Mouse (Mus musculus) megakaryocyte-erythroid progenitor cell, adult 5-6 weeks (primary cell): ENCODE data around the gene Taar7f. TPM values are rescaled to one million over a fixed set of nuclear protein-coding genes. Genes with fewer than 3 reads are reported as not detected.
"Not testable (repeated sequence)": the region's sequence is repeated elsewhere in the genome, so short reads cannot be mapped to it uniquely, and the experiment has no call there.

ENCODE experiments used
- ATAC-seq: replicated peaks from 2 replicates; pipeline ENCODE4 v1.8.0; 2016; ENCODE audit warnings: mild to moderate bottlenecking, inconsistent platforms; ENCODE audit not compliant: severe bottlenecking, poor library complexity, low FRiP score, low TSS enrichment
- total RNA-seq, 2 experiments: library from RNA; stranded (forward) in 1 of 2; stranded (reverse) in 1 of 2; fragments of 200-1000, 215-1000 nt in 1 of 2; fragments of >200 nt in 1 of 2; fragmentation: Nextera tagmentation in 1 of 2; gene quantifications; 2 replicates each; pipeline ENCODE4 v1.2.3; 2014 to 2017

The Taar7f gene
- total RNA-seq (2014; fragmentation: Nextera tagmentation) (not detected in 2 replicates), total RNA-seq (2017) (not detected in 2 replicates)

- no peak for ATAC-seq
Measured at GRCm38 (mm10) chr10:24049210-24049609, at the start of gene Taar7f. Gene Taar7f (plus strand): TSS chr10:24049510.

GRCm38 (mm10) chr10:23999639-24000038 lies 49.7 kb upstream of the Taar7f start, which contains the start of gene Taar7b:
Gene Taar7b (plus strand): TSS chr10:23999939.
- ATAC-seq: no peak

- ATAC-seq: no peak
Measured at GRCm38 (mm10) chr10:24006442-24006841, 42.9 kb upstream of the Taar7f start.

- peak; percentile 97 for ATAC-seq
Measured at GRCm38 (mm10) chr10:24007034-24007433, 42.3 kb upstream of the Taar7f start.

- peak; percentile 50 for ATAC-seq
Measured at GRCm38 (mm10) chr10:24008143-24008542, 41.2 kb upstream of the Taar7f start.

- ATAC-seq: no peak
Measured at GRCm38 (mm10) chr10:24026922-24027321, 22.4 kb upstream of the Taar7f start, which contains the start of gene Taar7d. Gene Taar7d (plus strand): TSS chr10:24027222.

- no peak for ATAC-seq
Measured at GRCm38 (mm10) chr10:24031347-24031746, 18.0 kb upstream of the Taar7f start.

GRCm38 (mm10) chr10:24037314-24037713 lies 12.0 kb upstream of the Taar7f start, which contains the start of gene Taar7e:
Gene Taar7e (plus strand): TSS chr10:24037614.
- ATAC-seq: no peak

GRCm38 (mm10) chr10:24040120-24040869 lies 9.0 kb upstream of the Taar7f start:
- ATAC-seq: peak; percentile 98

GRCm38 (mm10) chr10:24052039-24052438 lies 2.7 kb downstream of the Taar7f start:
- peak; percentile 98 for ATAC-seq

GRCm38 (mm10) chr10:24058986-24059385 lies 9.7 kb downstream of the Taar7f start:
- no peak for ATAC-seq

GRCm38 (mm10) chr10:24074751-24075150 lies 25.4 kb downstream of the Taar7f start:
- not testable (repeated sequence) for ATAC-seq

GRCm38 (mm10) chr10:24076200-24076599 lies 26.9 kb downstream of the Taar7f start, which contains the start of gene Taar8a:
Gene Taar8a (plus strand): TSS chr10:24076500.
- ATAC-seq: not testable (repeated sequence)

- peak; percentile 91 for ATAC-seq
Measured at GRCm38 (mm10) chr10:24080166-24080565, 30.9 kb downstream of the Taar7f start.

GRCm38 (mm10) chr10:24085936-24086335 lies 36.6 kb downstream of the Taar7f start:
- no peak for ATAC-seq

- ATAC-seq: no peak
Measured at GRCm38 (mm10) chr10:24086555-24086954, 37.2 kb downstream of the Taar7f start.

GRCm38 (mm10) chr10:24087168-24087567 lies 37.9 kb downstream of the Taar7f start:
- ATAC-seq: no peak

- ATAC-seq: no peak
Measured at GRCm38 (mm10) chr10:24092194-24092593, 42.9 kb downstream of the Taar7f start, which contains the start of gene Taar8b. Gene Taar8b (minus strand): TSS chr10:24092294.

- not testable (repeated sequence) for ATAC-seq
Measured at GRCm38 (mm10) chr10:24097010-24097409, 47.7 kb downstream of the Taar7f start.
